Mouse (Mus musculus): ENCODE data around the gene Taf10. TPM values are rescaled to one million over a fixed set of nuclear protein-coding genes. Genes with fewer than 3 reads are reported as not detected.

Gene Taf10
- 115 TPM for polyA plus RNA-seq (2015; fragmentation: Illumina TruSeq; extraction: RNeasy Lipid Tissue Mini Kit (QIAGEN cat#74804); ENCODE audit: low read depth, low replicate concordance)

GRCm38 (mm10) chr7:105743926-105744590, at the start of gene Taf10:
TSS of gene Taf10 (minus strand) at chr7:105744361.

GRCm38 (mm10) chr7:105787285-105788140, 43.4 kb upstream of the Taf10 start, which contains the start of gene Dchs1:
TSS of gene Dchs1 (minus strand) at chr7:105787654.

GRCm38 (mm10) chr7:105751491-105752433, 7.6 kb upstream of the Taf10 start, which contains the start of gene Tpp1:
TSS of gene Tpp1 (minus strand) at chr7:105752235.

GRCm38 (mm10) chr7:105736911-105737521, 7.1 kb downstream of the Taf10 start, which contains the start of gene Rrp8:
TSS of gene Rrp8 (minus strand) at chr7:105737385.

GRCm38 (mm10) chr7:105736264-105736901, 7.8 kb downstream of the Taf10 start, which contains the start of gene Ilk:
TSS of gene Ilk (plus strand) at chr7:105736592.

Other genes with a start within 250 kb of the Taf10 start
- 102 TPM for gene Smpd1, start 190.0 kb downstream of the Taf10 start, polyA plus RNA-seq (2015; fragmentation: Illumina TruSeq; extraction: RNeasy Lipid Tissue Mini Kit (QIAGEN cat#74804); ENCODE audit: low read depth, low replicate concordance)
- gene Apbb1, start 162.7 kb downstream of the Taf10 start, polyA plus RNA-seq (2015; fragmentation: Illumina TruSeq; extraction: RNeasy Lipid Tissue Mini Kit (QIAGEN cat#74804); ENCODE audit: low read depth, low replicate concordance) = 448 TPM
- gene Hpx, start 144.2 kb downstream of the Taf10 start, polyA plus RNA-seq (2015; fragmentation: Illumina TruSeq; extraction: RNeasy Lipid Tissue Mini Kit (QIAGEN cat#74804); ENCODE audit: low read depth, low replicate concordance) = 1.3 TPM
- 125 TPM for gene Trim3, start 110.8 kb downstream of the Taf10 start, polyA plus RNA-seq (2015; fragmentation: Illumina TruSeq; extraction: RNeasy Lipid Tissue Mini Kit (QIAGEN cat#74804); ENCODE audit: low read depth, low replicate concordance)
- gene Timm10b, start 104.3 kb downstream of the Taf10 start, polyA plus RNA-seq (2015; fragmentation: Illumina TruSeq; extraction: RNeasy Lipid Tissue Mini Kit (QIAGEN cat#74804); ENCODE audit: low read depth, low replicate concordance) = 103 TPM
- gene Arfip2, start 103.9 kb downstream of the Taf10 start, polyA plus RNA-seq (2015; fragmentation: Illumina TruSeq; extraction: RNeasy Lipid Tissue Mini Kit (QIAGEN cat#74804); ENCODE audit: low read depth, low replicate concordance) = 102 TPM
- 9.4 TPM for gene Gm45799, start 103.8 kb downstream of the Taf10 start, polyA plus RNA-seq (2015; fragmentation: Illumina TruSeq; extraction: RNeasy Lipid Tissue Mini Kit (QIAGEN cat#74804); ENCODE audit: low read depth, low replicate concordance)
- 2.7 TPM for gene Dnhd1, start 93.5 kb downstream of the Taf10 start, polyA plus RNA-seq (2015; fragmentation: Illumina TruSeq; extraction: RNeasy Lipid Tissue Mini Kit (QIAGEN cat#74804); ENCODE audit: low read depth, low replicate concordance)
- 125 TPM for gene Ilk, start 7.8 kb downstream of the Taf10 start, polyA plus RNA-seq (2015; fragmentation: Illumina TruSeq; extraction: RNeasy Lipid Tissue Mini Kit (QIAGEN cat#74804); ENCODE audit: low read depth, low replicate concordance)
- gene Rrp8, start 7.0 kb downstream of the Taf10 start, polyA plus RNA-seq (2015; fragmentation: Illumina TruSeq; extraction: RNeasy Lipid Tissue Mini Kit (QIAGEN cat#74804); ENCODE audit: low read depth, low replicate concordance) = 11.0 TPM
- 68.0 TPM for gene Tpp1, start 7.9 kb upstream of the Taf10 start, polyA plus RNA-seq (2015; fragmentation: Illumina TruSeq; extraction: RNeasy Lipid Tissue Mini Kit (QIAGEN cat#74804); ENCODE audit: low read depth, low replicate concordance)
- gene Dchs1, start 43.3 kb upstream of the Taf10 start, polyA plus RNA-seq (2015; fragmentation: Illumina TruSeq; extraction: RNeasy Lipid Tissue Mini Kit (QIAGEN cat#74804); ENCODE audit: low read depth, low replicate concordance) = 3.7 TPM
- 126 TPM for gene Mrpl17, start 66.7 kb upstream of the Taf10 start, polyA plus RNA-seq (2015; fragmentation: Illumina TruSeq; extraction: RNeasy Lipid Tissue Mini Kit (QIAGEN cat#74804); ENCODE audit: low read depth, low replicate concordance)
- 2.2 TPM for gene Gm4070, start 209.6 kb upstream of the Taf10 start, polyA plus RNA-seq (2015; fragmentation: Illumina TruSeq; extraction: RNeasy Lipid Tissue Mini Kit (QIAGEN cat#74804); ENCODE audit: low read depth, low replicate concordance)

Measured in brain, adult 10 weeks (tissue).